Mouse (Mus musculus) forebrain, embryonic 15.5 days (tissue): ENCODE results near the gene Ktn1. TPM values are rescaled to one million over a fixed set of nuclear protein-coding genes. Genes with fewer than 3 reads are reported as not detected.

Source experiments
- ATAC-seq: fragments of 200-750 bp; cut with Nextera tagmentation; replicated peaks from 2 replicates; pipeline ENCODE4 v1.8.0; 2017; ENCODE audit warnings: mild to moderate bottlenecking, moderate TSS enrichment, moderate library complexity
- H3K27ac ChIP-seq: fragments of 300-500 bp; sonication (generic); replicated peaks from 2 replicates; pipeline ENCODE4 v1.5.1; 2015; ENCODE audit warnings: mild to moderate bottlenecking, inconsistent platforms
- H3K27me3 ChIP-seq: fragments of 300-500 bp; sonication (generic); 2 replicates; pipeline ENCODE4 v1.6.1; 2015; ENCODE audit warnings: inconsistent platforms
- H3K36me3 ChIP-seq: fragments of 300-500 bp; sonication (generic); 2 replicates; pipeline ENCODE4 v1.6.1; 2015; ENCODE audit warnings: mild to moderate bottlenecking, inconsistent platforms
- H3K4me1 ChIP-seq: fragments of 300-500 bp; sonication (generic); 2 replicates; pipeline ENCODE4 v1.6.1; 2015; ENCODE audit warnings: inconsistent platforms
- H3K4me2 ChIP-seq: fragments of 300-500 bp; sonication (generic); replicated peaks from 2 replicates; pipeline ENCODE4 v1.6.1; 2015; ENCODE audit warnings: mild to moderate bottlenecking, inconsistent platforms
- H3K4me3 ChIP-seq: fragments of 300-500 bp; sonication (generic); 2 replicates; pipeline ENCODE4 v1.5.1; 2015; ENCODE audit warnings: mild to moderate bottlenecking, inconsistent platforms
- H3K9ac ChIP-seq: fragments of 300-500 bp; sonication (generic); replicated peaks from 2 replicates; pipeline ENCODE4 v1.6.1; 2015; ENCODE audit warnings: mild to moderate bottlenecking, inconsistent platforms
- H3K9me3 ChIP-seq: fragments of 300-500 bp; sonication (generic); 2 replicates; pipeline ENCODE4 v1.6.1; 2016; ENCODE audit warnings: inconsistent platforms
- WGBS: fragments of 180-500 bp; shearing (Covaris S2); methylation state at CpG from one replicate; pipeline ENCODE4 v1.1.7; 2015; ENCODE audit warnings: mixed read lengths; 5-methylcytosine and 5-hydroxymethylcytosine counted together
- polyA plus RNA-seq: library from polyadenylated mRNA; unstranded; fragments of >200 nt; fragmentation: Nextera tagmentation; extraction: Ambion mirVana; gene quantifications from 2 replicates; pipeline ENCODE4 v1.2.1, GENCODE M21; 2015

Ktn1 gene
- polyA plus RNA-seq, 1 experiment from 2014 or later: 68.3 TPM

GRCm38 (mm10) chr14:47646246-47646645, 2.0 kb upstream of the Ktn1 start:
- no peak overlapping the region for H3K27ac ChIP-seq
- H3K4me3 ChIP-seq: no peak overlapping the region
- H3K4me1 ChIP-seq: peaks cover 18% of the 10 kb centered on the region
- H3K36me3 ChIP-seq: no peaks in the 10 kb centered on the region
- no peaks in the 10 kb centered on the region for H3K9me3 ChIP-seq
- no peak overlapping the region for H3K4me2 ChIP-seq
- H3K9ac ChIP-seq: no peak overlapping the region
- WGBS: 64% methylated on average over 5 of the region's 5 CpGs
- no peak for ATAC-seq
- no peaks in the 10 kb centered on the region for H3K27me3 ChIP-seq

GRCm38 (mm10) chr14:47646696-47647516, 1.3 kb upstream of the Ktn1 start:
- Histone ChIP-seq H3K27me3 (no peaks in the 10 kb centered on the region), H3K9me3 (no peaks in the 10 kb centered on the region), H3K9ac (no peak overlapping the region), H3K4me1 (peaks cover 24% of the 10 kb centered on the region), H3K4me3 (no peak overlapping the region), H3K36me3 (no peaks in the 10 kb centered on the region), H3K4me2 (no peak overlapping the region), H3K27ac (no peak overlapping the region)
- no peak for ATAC-seq
- 67% methylated on average over 9 of the region's 9 CpGs for WGBS

GRCm38 (mm10) chr14:47648706-47649630, 720 bp downstream of the Ktn1 start:
- WGBS: under 1% methylated on average over 70 of the region's 82 CpGs
- ATAC-seq: peak; percentile 95
- no peaks in the 10 kb centered on the region for H3K36me3 ChIP-seq

GRCm38 (mm10) chr14:47649631-47650337, 1.5 kb downstream of the Ktn1 start:
- H3K4me2 ChIP-seq: peak overlapping the region; percentile 82
- H3K9ac ChIP-seq: peak overlapping the region; percentile 99
- ATAC-seq: peak; percentile 88
- H3K4me3 ChIP-seq: peak overlapping the region; percentile 98
- under 1% methylated on average over 46 of the region's 46 CpGs for WGBS
- no peaks in the 10 kb centered on the region for H3K36me3 ChIP-seq
- no peaks in the 10 kb centered on the region for H3K27me3 ChIP-seq
- peaks cover 25% of the 10 kb centered on the region for H3K4me1 ChIP-seq
- H3K9me3 ChIP-seq: no peaks in the 10 kb centered on the region
- peak overlapping the region; percentile 85 for H3K27ac ChIP-seq

More at GRCm38 (mm10) chr14:47648706-47649630, 720 bp downstream of the Ktn1 start:
- H3K9me3 ChIP-seq: no peaks in the 10 kb centered on the region
- peak overlapping the region; percentile 99 for H3K9ac ChIP-seq
- H3K27me3 ChIP-seq: no peaks in the 10 kb centered on the region
- H3K27ac ChIP-seq: peak overlapping the region; percentile 85
- H3K4me3 ChIP-seq: peak overlapping the region; percentile 98
- H3K4me2 ChIP-seq: peak overlapping the region; percentile 82
- peaks cover 25% of the 10 kb centered on the region for H3K4me1 ChIP-seq

GRCm38 (mm10) chr14:47650338-47650720, 2.1 kb downstream of the Ktn1 start:
- Histone ChIP-seq H3K27me3 (no peaks in the 10 kb centered on the region), H3K9me3 (no peaks in the 10 kb centered on the region), H3K9ac (peak overlapping the region; percentile 99), H3K4me1 (peaks cover 25% of the 10 kb centered on the region), H3K4me2 (peak overlapping the region; percentile 82), H3K27ac (no peak overlapping the region), H3K36me3 (no peaks in the 10 kb centered on the region), H3K4me3 (peak overlapping the region; percentile 98)
- ATAC-seq: no peak
- WGBS: 13% methylated on average over 6 of the region's 6 CpGs

GRCm38 (mm10) chr14:47651272-47651671, 3.0 kb downstream of the Ktn1 start:
- no peaks in the 10 kb centered on the region for H3K9me3 ChIP-seq
- no peak overlapping the region for H3K27ac ChIP-seq
- peaks cover 25% of the 10 kb centered on the region for H3K4me1 ChIP-seq
- H3K4me2 ChIP-seq: no peak overlapping the region
- H3K9ac ChIP-seq: no peak overlapping the region
- 92% methylated on average over 4 of the region's 4 CpGs for WGBS
- ATAC-seq: no peak
- H3K4me3 ChIP-seq: no peak overlapping the region
- H3K27me3 ChIP-seq: no peaks in the 10 kb centered on the region
- H3K36me3 ChIP-seq: no peaks in the 10 kb centered on the region

- no peaks in the 10 kb centered on the region for H3K9me3 ChIP-seq
- no peak overlapping the region for H3K4me2 ChIP-seq
- 89% methylated on average over 2 of the region's 2 CpGs for WGBS
- no peak for ATAC-seq
- no peaks in the 10 kb centered on the region for H3K36me3 ChIP-seq
- H3K27ac ChIP-seq: no peak overlapping the region
- H3K9ac ChIP-seq: no peak overlapping the region
- no peaks in the 10 kb centered on the region for H3K27me3 ChIP-seq
- H3K4me1 ChIP-seq: peaks cover 14% of the 10 kb centered on the region
- no peak overlapping the region for H3K4me3 ChIP-seq
Measured at GRCm38 (mm10) chr14:47655444-47655843, 7.2 kb downstream of the Ktn1 start.

- WGBS: 77% methylated on average over 11 of the region's 11 CpGs
- peaks cover 7% of the 10 kb centered on the region; the same call in 1 of the 2 replicates for H3K36me3 ChIP-seq
- H3K4me1 ChIP-seq: 0 out of 2 replicates have a peak, but pooled peaks cover 2% of the 10 kb centered on the region
- no peak for ATAC-seq
- no peak overlapping the region for H3K4me2 ChIP-seq
- no peaks in the 10 kb centered on the region for H3K27me3 ChIP-seq
- no peak overlapping the region for H3K27ac ChIP-seq
- H3K9ac ChIP-seq: no peak overlapping the region
- no peak overlapping the region for H3K4me3 ChIP-seq
- H3K9me3 ChIP-seq: no peaks in the 10 kb centered on the region
Measured at GRCm38 (mm10) chr14:47663844-47664469, 15.7 kb downstream of the Ktn1 start.

- no peak overlapping the region for H3K9ac ChIP-seq
- no peaks in the 10 kb centered on the region for H3K9me3 ChIP-seq
- ATAC-seq: no peak
- peaks cover 7% of the 10 kb centered on the region; the same call in 1 of the 2 replicates for H3K36me3 ChIP-seq
- no peak overlapping the region for H3K4me2 ChIP-seq
- no peaks in the 10 kb centered on the region for H3K27me3 ChIP-seq
- 0 out of 2 replicates have a peak, but pooled peaks cover 2% of the 10 kb centered on the region for H3K4me1 ChIP-seq
- no peak overlapping the region for H3K27ac ChIP-seq
- H3K4me3 ChIP-seq: no peak overlapping the region
Measured at GRCm38 (mm10) chr14:47664470-47664864, 16.2 kb downstream of the Ktn1 start.

- WGBS: 88% methylated on average over 5 of the region's 5 CpGs
- Histone ChIP-seq H3K4me3 (no peak overlapping the region), H3K4me2 (no peak overlapping the region), H3K27ac (no peak overlapping the region), H3K4me1 (0 out of 2 replicates have a peak, but pooled peaks cover 2% of the 10 kb centered on the region), H3K36me3 (peaks cover 7% of the 10 kb centered on the region; the same call in 1 of the 2 replicates), H3K9me3 (no peaks in the 10 kb centered on the region), H3K27me3 (no peaks in the 10 kb centered on the region), H3K9ac (no peak overlapping the region)
- ATAC-seq: no peak
Measured at GRCm38 (mm10) chr14:47665061-47665778, 17.0 kb downstream of the Ktn1 start.

- Histone ChIP-seq H3K27me3 (no peaks in the 10 kb centered on the region), H3K4me2 (no peak overlapping the region), H3K27ac (no peak overlapping the region), H3K36me3 (peaks cover 18% of the 10 kb centered on the region), H3K4me1 (0 out of 2 replicates have a peak, but pooled peaks cover 2% of the 10 kb centered on the region), H3K9ac (no peak overlapping the region), H3K9me3 (no peaks in the 10 kb centered on the region), H3K4me3 (no peak overlapping the region)
- ATAC-seq: no peak; the same call in 1 of the 2 replicates
Measured at GRCm38 (mm10) chr14:47668096-47668495, 19.8 kb downstream of the Ktn1 start.
